8 mouse cellular contexts compared by ENCODE assay signal in genomic region chr5:29479198-29479593, GRCm38 (mm10). TPM values are rescaled to one million over a fixed set of nuclear protein-coding genes. Genes with fewer than 3 reads are reported as not detected.
DNase-seq lines count a peak whose midpoint lies in the region; ATAC-seq and TF ChIP-seq lines count a peak whose summit lies in the region.

No protein-coding gene starts in this region.

- in situ Hi-C loops in ES-E14 (cut with MboI; ENCODE audit: low sequenced_read_pairs in 2 of 2, unreplicated experiment in 2 of 2), result loop anchor here (5.0 to 10.0 kb wide), 4 partner anchors 1014 to 1314 kb away; partner anchors contain the start of genes En2 (in 2 of the 2) and Shh (in 1 of the 2)

- ATAC-seq in forebrain, embryonic 12.5 days (ENCODE audit: low FRiP score), result 0 out of 2 replicates have a peak, but pooled peaks have one; percentile 44
- no peak for ATAC-seq in forebrain, embryonic 13.5 days
- peak; percentile 46; the same call in 1 of the 2 replicates for ATAC-seq in lung, embryonic 16.5 days (ENCODE audit: low read depth)
- ATAC-seq in stomach, embryonic 15.5 days (ENCODE audit: insufficient read depth, low FRiP score, low read depth), result 0 out of 2 replicates have a peak, but pooled peaks have one; percentile 29

- WGBS in forebrain, embryonic 12.5 days, result under 1% methylated on average over 14 of the region's 14 CpGs
- under 1% methylated on average over 14 of the region's 14 CpGs for WGBS in forebrain, embryonic 13.5 days
- WGBS in lung, embryonic 16.5 days, result 1% methylated on average over 14 of the region's 14 CpGs
- under 1% methylated on average over 14 of the region's 14 CpGs for WGBS in stomach, embryonic 15.5 days

- no peaks in the 10 kb centered on the region for H3K36me3 ChIP-seq in forebrain, embryonic 12.5 days (replicated peaks)
- no peaks in the 10 kb centered on the region for H3K36me3 ChIP-seq in forebrain, embryonic 13.5 days (ENCODE audit: poor library complexity, severe bottlenecking)
- no peaks in the 10 kb centered on the region for H3K36me3 ChIP-seq in ES-E14 (ENCODE audit: control insufficient read depth, insufficient read depth, low read length, poor library complexity, severe bottlenecking)
- no peaks in the 10 kb centered on the region for H3K36me3 ChIP-seq in lung, embryonic 16.5 days (ENCODE audit: control insufficient read depth, insufficient read depth, low read length)
- no peaks in the 10 kb centered on the region for H3K36me3 ChIP-seq in stomach, embryonic 15.5 days

- H3K9me3 ChIP-seq in forebrain, embryonic 12.5 days, result no peaks in the 10 kb centered on the region
- no peaks in the 10 kb centered on the region for H3K9me3 ChIP-seq in forebrain, embryonic 13.5 days (replicated peaks)
- H3K9me3 ChIP-seq in ES-E14 (ENCODE audit: control insufficient read depth, insufficient read depth, low read depth, low read length), result no peaks in the 10 kb centered on the region
- no peaks in the 10 kb centered on the region for H3K9me3 ChIP-seq in lung, embryonic 16.5 days (ENCODE audit: control insufficient read depth, low read length)
- H3K9me3 ChIP-seq in stomach, embryonic 15.5 days, result no peaks in the 10 kb centered on the region

- intact Hi-C loops in heart, postnatal 14 days (cut with DNase I), result loop anchor here (5.0 kb wide), 1 partner anchor 92 kb away; no protein-coding TSS in a partner anchor

- H3K4me1 ChIP-seq in forebrain, embryonic 12.5 days, result peaks cover 17% of the 10 kb centered on the region
- peaks cover 24% of the 10 kb centered on the region for H3K4me1 ChIP-seq in forebrain, embryonic 13.5 days
- H3K4me1 ChIP-seq in ES-E14 (ENCODE audit: control insufficient read depth in 2 of 2, insufficient read depth in 2 of 2, low read length in 2 of 2, poor library complexity in 1 of 2), result 0 out of 4 replicates have a peak, but pooled peaks cover 0 to 4% of the 10 kb centered on the region in 2 experiments
- H3K4me1 ChIP-seq in lung, embryonic 16.5 days (replicated peaks; ENCODE audit: control insufficient read depth, insufficient read depth, low read length), result peaks cover 12% of the 10 kb centered on the region
- 0 out of 2 replicates have a peak, but pooled peaks cover 13% of the 10 kb centered on the region for H3K4me1 ChIP-seq in stomach, embryonic 15.5 days

- no peak overlapping the region for H3K4me2 ChIP-seq in forebrain, embryonic 12.5 days
- no peak overlapping the region for H3K4me2 ChIP-seq in forebrain, embryonic 13.5 days
- no peak overlapping the region for H3K4me2 ChIP-seq in lung, embryonic 16.5 days (ENCODE audit: low read depth, low read length)
- H3K4me2 ChIP-seq in stomach, embryonic 15.5 days, result peak overlapping the region; percentile 74

- no peak for DNase-seq in ES-E14 (ENCODE audit: low read depth, low spot score)
- DNase-seq in heart, postnatal 14 days, result peak; percentile 21 to 58
- DNase-seq in layer of hippocampus, adult 18-20 months (ENCODE audit: low spot score in 2 of 2), result no peak
- DNase-seq in thymus, postnatal 14 days, result no peak

- H3K9ac ChIP-seq in forebrain, embryonic 12.5 days, result no peak overlapping the region
- H3K9ac ChIP-seq in forebrain, embryonic 13.5 days, result no peak overlapping the region
- no peak overlapping the region for H3K9ac ChIP-seq in ES-E14 (ENCODE audit: insufficient read depth, low read depth, low read length, poor library complexity, severe bottlenecking)
- H3K9ac ChIP-seq in lung, embryonic 16.5 days (ENCODE audit: low read length), result no peak overlapping the region
- no peak overlapping the region for H3K9ac ChIP-seq in stomach, embryonic 15.5 days

- H3K27ac ChIP-seq in forebrain, embryonic 12.5 days, result no peak overlapping the region
- H3K27ac ChIP-seq in forebrain, embryonic 13.5 days, result no peak overlapping the region
- no peak overlapping the region for H3K27ac ChIP-seq in ES-E14 (ENCODE audit: insufficient read depth, low read depth, low read length, poor library complexity, severe bottlenecking)
- no peak overlapping the region for H3K27ac ChIP-seq in lung, embryonic 16.5 days (ENCODE audit: low read length)
- H3K27ac ChIP-seq in stomach, embryonic 15.5 days, result no peak overlapping the region

- peaks cover 100% of the 10 kb centered on the region for H3K27me3 ChIP-seq in forebrain, embryonic 12.5 days
- H3K27me3 ChIP-seq in forebrain, embryonic 13.5 days, result peaks cover 100% of the 10 kb centered on the region
- H3K27me3 ChIP-seq in lung, embryonic 16.5 days (ENCODE audit: control insufficient read depth, insufficient read depth, low read depth, low read length), result peaks cover 97% of the 10 kb centered on the region
- peaks cover 80% of the 10 kb centered on the region for H3K27me3 ChIP-seq in stomach, embryonic 15.5 days (replicated peaks)

- H3K4me3 ChIP-seq in forebrain, embryonic 12.5 days (replicated peaks), result no peak overlapping the region
- no peak overlapping the region for H3K4me3 ChIP-seq in forebrain, embryonic 13.5 days
- H3K4me3 ChIP-seq in ES-E14 (ENCODE audit: insufficient read depth in 1 of 2, low read depth in 1 of 2, low read length in 2 of 2, poor library complexity in 1 of 2, severe bottlenecking in 1 of 2), result peak overlapping the region; percentile 59 to 66; a peak in 3 of 4 replicates
- H3K4me3 ChIP-seq in lung, embryonic 16.5 days (ENCODE audit: low read length), result no peak overlapping the region
- peak overlapping the region; percentile 49 for H3K4me3 ChIP-seq in stomach, embryonic 15.5 days (replicated peaks)

TF ChIP-seq in ES-E14, 5 proteins besides CTCF, POLR2A, EP300 and RAD21:
- no peak for TF ChIP-seq ZNF384 (IDR thresholded peaks at IDR 0.05; ENCODE audit: low read depth, low read length)
- TF ChIP-seq MAFK (IDR thresholded peaks at IDR 0.05; ENCODE audit: insufficient read depth, low read depth, low read length), result no peak
- TF ChIP-seq HCFC1 (IDR thresholded peaks at IDR 0.05; ENCODE audit: borderline replicate concordance, insufficient read depth, low read length), result no peak
- TF ChIP-seq CHD2 (IDR thresholded peaks at IDR 0.05; ENCODE audit: low read depth, low read length), result no peak
- TF ChIP-seq ZC3H11A (IDR thresholded peaks at IDR 0.05; ENCODE audit: borderline replicate concordance, low read depth, low read length), result no peak

RNA-seq across cellular contexts. Expression of gene Mnx1, which starts 0.9 kb away (rescaled TPM):
- polyA plus RNA-seq in forebrain, embryonic 12.5 days (2016; fragmentation: Nextera tagmentation; extraction: Ambion mirVana), result 0.09 TPM in 1 of 2 replicates, not detected in the other
- not detected in 2 replicates for polyA plus RNA-seq in forebrain, embryonic 13.5 days (2015; fragmentation: Nextera tagmentation; extraction: Ambion mirVana)
- 0.13 TPM in 1 of 2 replicates, not detected in the other for total RNA-seq in ES-E14 (2012; rRNA removed)
- total RNA-seq in heart, postnatal 14 days (2021), result not detected
- not detected in 2 replicates for polyA plus RNA-seq in lung, embryonic 16.5 days (2015; fragmentation: Nextera tagmentation; extraction: Ambion mirVana)
- 2.2 and 3.1 TPM in 2 replicates for polyA plus RNA-seq in stomach, embryonic 15.5 days (2015; fragmentation: Nextera tagmentation; extraction: Ambion mirVana)
- total RNA-seq in layer of hippocampus, adult 18-20 months (2021), result not detected

RNA-seq across cellular contexts. Expression of gene Nom1, which starts 44.7 kb away (rescaled TPM):
- 27.4 and 28.3 TPM in 2 replicates for polyA plus RNA-seq in forebrain, embryonic 12.5 days (2016; fragmentation: Nextera tagmentation; extraction: Ambion mirVana)
- polyA plus RNA-seq in forebrain, embryonic 13.5 days (2015; fragmentation: Nextera tagmentation; extraction: Ambion mirVana), result 26.0 and 26.6 TPM in 2 replicates
- total RNA-seq in ES-E14 (2012; rRNA removed), result 30.1 and 33.0 TPM in 2 replicates
- 10 to 100 TPM; 13.7 to 14.1 TPM for total RNA-seq in heart, postnatal 14 days (2021)
- 24.7 and 25.0 TPM in 2 replicates for polyA plus RNA-seq in lung, embryonic 16.5 days (2015; fragmentation: Nextera tagmentation; extraction: Ambion mirVana)
- polyA plus RNA-seq in stomach, embryonic 15.5 days (2015; fragmentation: Nextera tagmentation; extraction: Ambion mirVana), result 22.8 and 29.5 TPM in 2 replicates
- 10 to 100 TPM; 19.6 to 23.3 TPM for total RNA-seq in layer of hippocampus, adult 18-20 months (2021)

Comparison
In these comparisons a context has a peak if more than half of its experiments do, and no peak if none do; other contexts are left out.
1. H3K4me3 ChIP-seq: peak in ES-E14 (2 of 2) and stomach, embryonic 15.5 days (single experiment); none in forebrain, embryonic 12.5 days (single experiment), forebrain, embryonic 13.5 days (single experiment) and lung, embryonic 16.5 days (single experiment).
2. DNase-seq: peak in heart, postnatal 14 days (2 of 2); none in ES-E14 (single experiment), layer of hippocampus, adult 18-20 months (0 of 2) and thymus, postnatal 14 days (single experiment).